Mouse (Mus musculus) intestine, embryonic 16.5 days (tissue): ENCODE measurements at regions not wholly inside any gene's neighbourhood (a gene's known extent, or its start where the extent isn't known, plus 50 kb on each side); places are given as distances from the start of the nearest gene placed in this dataset.
A peak's percentile ranks its signal among the peaks of the same experiment; 100 is the strongest.

Source experiments
- ATAC-seq: fragments of 200-750 bp; cut with Nextera tagmentation; 2 replicates; pipeline ENCODE4 v1.8.0; 2017; ENCODE audit warnings: moderate TSS enrichment, moderate library complexity
- H3K27ac ChIP-seq: fragments of 300-500 bp; sonication (generic); 2 replicates; pipeline ENCODE4 v1.5.1; 2014; ENCODE audit warnings: mild to moderate bottlenecking, low read length
- H3K27me3 ChIP-seq: fragments of 300-500 bp; sonication (generic); replicated peaks from 2 replicates; pipeline ENCODE4 v1.6.1; 2014; ENCODE audit warnings: low read length, control low read depth, mixed read lengths; ENCODE audit not compliant: control insufficient read depth, insufficient read depth
- H3K36me3 ChIP-seq: fragments of 300-500 bp; sonication (generic); 2 replicates; pipeline ENCODE4 v1.6.1; 2014; ENCODE audit warnings: low read length, control low read depth; ENCODE audit not compliant: control insufficient read depth, insufficient read depth
- H3K4me1 ChIP-seq: fragments of 300-500 bp; sonication (generic); 2 replicates; pipeline ENCODE4 v1.6.1; 2014; ENCODE audit warnings: low read length, control low read depth, mixed read lengths; ENCODE audit not compliant: control insufficient read depth, insufficient read depth
- H3K4me2 ChIP-seq: fragments of 300-500 bp; sonication (generic); 2 replicates; pipeline ENCODE4 v1.6.1; 2014; ENCODE audit warnings: low read depth, low read length, control low read depth
- H3K4me3 ChIP-seq: fragments of 300-500 bp; sonication (generic); 2 replicates; pipeline ENCODE4 v1.5.1; 2014; ENCODE audit warnings: mild to moderate bottlenecking, low read length
- H3K9ac ChIP-seq: fragments of 300-500 bp; sonication (generic); 2 replicates; pipeline ENCODE4 v1.6.1; 2014; ENCODE audit warnings: low read depth, low read length
- H3K9me3 ChIP-seq: fragments of 300-500 bp; sonication (generic); 2 replicates; pipeline ENCODE4 v1.6.1; 2016; ENCODE audit warnings: low read length, control low read depth; ENCODE audit not compliant: control insufficient read depth
- WGBS: fragments of 180-500 bp; shearing (Covaris S2); extraction: QIAGEN DNeasy Blood & Tissue Kit; methylation state at CpG from one replicate; pipeline ENCODE4 v1.1.7; 2014; 5-methylcytosine and 5-hydroxymethylcytosine counted together

- no peak for ATAC-seq
- no peaks in the 10 kb centered on the region for H3K4me1 ChIP-seq
- H3K27ac ChIP-seq, result no peak overlapping the region
- H3K27me3 ChIP-seq, result no peaks in the 10 kb centered on the region
- H3K36me3 ChIP-seq, result no peaks in the 10 kb centered on the region
- no peaks in the 10 kb centered on the region for H3K9me3 ChIP-seq
- no peak overlapping the region for H3K4me2 ChIP-seq
- 24% methylated on average over 9 of the region's 9 CpGs for WGBS
- H3K4me3 ChIP-seq, result no peak overlapping the region
- no peak overlapping the region for H3K9ac ChIP-seq
Observed at GRCm38 (mm10) chr4:110120761-110121160, 142.9 kb downstream of the Dmrta2 start.

- no peak overlapping the region for H3K27ac ChIP-seq
Observed at GRCm38 (mm10) chr4:110121447-110121846, 143.6 kb downstream of the Dmrta2 start.

DNA sequence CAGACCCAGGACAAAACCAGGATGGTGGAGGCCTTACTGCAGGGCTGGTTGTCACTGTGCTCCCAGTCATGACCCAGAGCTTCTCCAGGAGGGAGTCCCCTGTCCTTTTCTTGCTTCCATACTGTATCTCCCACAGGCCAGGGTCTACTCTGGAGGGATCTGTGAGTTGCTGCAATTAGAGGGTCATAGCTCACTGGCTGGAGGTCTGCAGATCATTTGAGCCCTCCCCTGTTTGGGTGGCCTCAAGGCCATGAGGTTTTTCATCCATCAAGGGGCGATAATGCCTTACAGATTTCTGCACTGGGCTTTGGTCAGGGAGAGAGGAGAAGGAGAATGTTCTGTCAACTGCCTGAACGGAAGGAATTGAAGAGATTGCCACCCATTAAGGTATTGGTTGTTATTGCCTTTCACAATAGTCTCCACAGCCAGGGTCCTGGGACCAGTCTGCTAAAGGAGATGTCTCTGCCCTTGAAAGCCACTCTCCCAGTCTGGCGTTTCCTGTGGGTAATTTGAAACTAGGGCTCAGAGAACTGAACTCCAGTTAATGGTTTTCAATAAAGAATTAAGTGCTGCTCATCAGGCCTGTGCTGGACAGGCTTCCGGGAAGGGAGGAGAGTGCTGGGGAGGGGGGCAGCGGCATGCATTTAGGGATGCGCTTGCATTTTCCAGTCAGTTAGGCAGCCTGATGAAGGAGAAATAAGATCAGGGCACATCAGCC, 147.4 kb downstream of the Dmrta2 start:
- Histone ChIP-seq H3K36me3 (no peaks in the 10 kb centered on the region), H3K4me2 (no peak overlapping the region), H3K27me3 (no peaks in the 10 kb centered on the region), H3K9ac (no peak overlapping the region), H3K4me3 (no peak overlapping the region), H3K27ac (no peak overlapping the region), H3K9me3 (no peaks in the 10 kb centered on the region), H3K4me1 (no peaks in the 10 kb centered on the region)
- ATAC-seq, result no peak
- WGBS, result 40% methylated on average over 6 of the region's 6 CpGs

More at GRCm38 (mm10) chr4:110121447-110121846, 143.6 kb downstream of the Dmrta2 start:
- Histone ChIP-seq H3K9me3 (no peaks in the 10 kb centered on the region), H3K27me3 (no peaks in the 10 kb centered on the region), H3K4me1 (no peaks in the 10 kb centered on the region), H3K4me3 (no peak overlapping the region), H3K36me3 (no peaks in the 10 kb centered on the region), H3K4me2 (no peak overlapping the region), H3K9ac (no peak overlapping the region)
- no peak for ATAC-seq
- 33% methylated on average over 5 of the region's 5 CpGs for WGBS

GRCm38 (mm10) chr4:110127941-110128520, 150.2 kb downstream of the Dmrta2 start:
- H3K36me3 ChIP-seq, result no peaks in the 10 kb centered on the region
- H3K9me3 ChIP-seq, result no peaks in the 10 kb centered on the region
- H3K27ac ChIP-seq, result no peak overlapping the region
- H3K27me3 ChIP-seq, result no peaks in the 10 kb centered on the region
- no peak overlapping the region for H3K4me3 ChIP-seq
- 60% methylated on average over 3 of the region's 3 CpGs for WGBS
- H3K9ac ChIP-seq, result no peak overlapping the region
- H3K4me2 ChIP-seq, result no peak overlapping the region
- no peaks in the 10 kb centered on the region for H3K4me1 ChIP-seq
- ATAC-seq, result no peak

DNA sequence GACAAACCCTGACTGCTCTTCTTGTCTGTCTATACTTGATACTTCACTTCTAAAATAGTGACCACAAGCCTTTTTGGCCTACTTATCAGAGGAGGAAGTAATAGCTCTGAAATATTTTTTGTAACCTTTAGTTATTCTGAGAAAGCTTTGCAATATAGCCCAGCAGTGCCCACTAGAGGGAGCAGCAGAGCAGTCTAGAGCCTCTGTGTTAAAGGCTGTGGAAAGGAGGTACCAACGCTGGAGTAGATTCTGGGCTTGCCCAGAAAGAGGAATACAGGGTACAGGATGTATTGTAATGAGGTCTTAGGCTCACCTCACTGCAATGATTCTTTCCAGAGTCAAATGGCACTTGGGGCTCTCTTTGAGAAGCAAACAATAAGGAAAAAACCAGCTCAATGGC, 151.1 kb downstream of the Dmrta2 start:
- no peaks in the 10 kb centered on the region for H3K9me3 ChIP-seq
- WGBS, result 11% methylated on average over 1 of the region's 1 CpGs
- H3K4me2 ChIP-seq, result no peak overlapping the region
- 0 out of 2 replicates have a peak, but pooled peaks cover under 1% of the 10 kb centered on the region for H3K4me1 ChIP-seq
- no peaks in the 10 kb centered on the region for H3K36me3 ChIP-seq
- H3K27me3 ChIP-seq, result no peaks in the 10 kb centered on the region
- ATAC-seq, result no peak
- no peak overlapping the region for H3K9ac ChIP-seq
- no peak overlapping the region for H3K4me3 ChIP-seq
- H3K27ac ChIP-seq, result no peak overlapping the region

DNA sequence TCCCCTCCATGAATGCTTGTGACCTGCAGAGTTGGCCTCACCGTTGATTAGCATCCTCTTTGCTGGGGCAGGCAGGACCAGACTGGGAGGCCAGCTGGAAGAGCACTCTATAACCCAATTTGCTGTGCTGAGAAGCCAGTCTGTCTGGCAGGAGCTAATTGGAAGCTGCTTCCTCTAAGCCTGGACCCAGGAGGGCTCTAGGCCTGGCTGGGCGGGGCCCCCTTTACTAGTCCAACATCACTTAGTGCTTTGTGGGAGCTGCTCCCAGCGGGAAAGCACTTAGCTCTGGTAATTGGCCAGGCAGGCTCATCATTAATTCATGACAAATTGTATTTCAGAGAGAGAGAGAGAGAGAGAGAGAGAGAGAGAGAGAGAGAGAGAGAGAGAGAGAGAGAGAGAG, 151.7 kb downstream of the Dmrta2 start:
- Histone ChIP-seq H3K4me3 (no peak overlapping the region), H3K27me3 (no peaks in the 10 kb centered on the region), H3K4me1 (0 out of 2 replicates have a peak, but pooled peaks cover 4% of the 10 kb centered on the region), H3K36me3 (no peaks in the 10 kb centered on the region), H3K9me3 (no peaks in the 10 kb centered on the region), H3K9ac (no peak overlapping the region), H3K27ac (no peak overlapping the region), H3K4me2 (no peak overlapping the region)
- WGBS, result 66% methylated on average over 3 of the region's 3 CpGs
- ATAC-seq, result 0 out of 2 replicates have a peak, but pooled peaks have one; percentile 13

DNA sequence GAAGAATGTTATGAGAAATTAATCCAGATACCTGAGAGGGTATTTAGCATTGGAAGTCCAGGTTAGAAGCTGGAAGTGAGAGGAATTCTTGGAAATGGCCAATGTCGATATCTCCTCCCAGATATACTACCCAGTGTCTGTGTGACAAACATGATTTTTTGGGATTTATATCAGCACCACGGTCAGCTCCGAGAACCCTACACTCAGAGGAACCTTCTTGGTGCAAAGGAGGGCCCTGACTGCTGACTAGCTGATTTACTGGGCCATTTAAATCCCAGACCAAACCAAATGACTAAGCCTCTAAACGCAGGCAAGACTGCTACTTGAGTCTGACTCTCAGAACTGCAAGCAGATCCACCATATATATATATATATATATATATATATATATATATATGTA, 154.2 kb downstream of the Dmrta2 start:
- Histone ChIP-seq H3K4me1 (0 out of 2 replicates have a peak, but pooled peaks cover 4% of the 10 kb centered on the region), H3K9ac (no peak overlapping the region), H3K4me2 (no peak overlapping the region), H3K4me3 (no peak overlapping the region), H3K27me3 (no peaks in the 10 kb centered on the region), H3K9me3 (no peaks in the 10 kb centered on the region), H3K36me3 (no peaks in the 10 kb centered on the region), H3K27ac (no peak overlapping the region)
- 42% methylated on average over 4 of the region's 4 CpGs for WGBS
- ATAC-seq, result no peak

DNA sequence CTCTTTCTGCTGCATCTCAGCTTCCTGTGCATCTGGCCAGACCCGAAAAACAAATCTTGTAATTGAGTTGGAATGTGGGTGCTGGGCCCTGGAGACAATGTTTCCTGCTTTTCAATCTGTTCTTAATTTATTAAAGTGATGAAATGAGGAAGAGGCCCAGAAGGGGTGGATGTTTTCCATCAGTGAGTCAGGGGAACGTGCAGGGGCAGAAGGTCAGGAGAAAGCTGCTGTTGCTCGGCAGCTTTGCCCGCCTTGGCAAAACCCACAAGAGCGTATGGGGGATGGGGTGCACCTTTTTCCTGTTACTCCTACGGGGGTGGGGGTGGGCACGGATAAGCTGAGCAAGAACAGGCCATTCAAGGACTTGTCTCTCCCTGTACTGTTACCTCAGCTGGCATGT, 156.2 kb downstream of the Dmrta2 start:
- Histone ChIP-seq H3K4me3 (no peak overlapping the region), H3K9me3 (no peaks in the 10 kb centered on the region), H3K4me2 (no peak overlapping the region), H3K4me1 (0 out of 2 replicates have a peak, but pooled peaks cover 4% of the 10 kb centered on the region), H3K27me3 (no peaks in the 10 kb centered on the region), H3K36me3 (no peaks in the 10 kb centered on the region), H3K9ac (no peak overlapping the region), H3K27ac (no peak overlapping the region)
- WGBS, result 23% methylated on average over 7 of the region's 7 CpGs
- 0 out of 2 replicates have a peak, but pooled peaks have one; percentile 21 for ATAC-seq

- no peaks in the 10 kb centered on the region for H3K4me1 ChIP-seq
- H3K9ac ChIP-seq, result no peak overlapping the region
- WGBS, result 91% methylated on average over 1 of the region's 1 CpGs
- no peaks in the 10 kb centered on the region for H3K9me3 ChIP-seq
- ATAC-seq, result no peak
- H3K36me3 ChIP-seq, result no peaks in the 10 kb centered on the region
- H3K27ac ChIP-seq, result no peak overlapping the region
- H3K4me2 ChIP-seq, result no peak overlapping the region
- H3K27me3 ChIP-seq, result no peaks in the 10 kb centered on the region
- no peak overlapping the region for H3K4me3 ChIP-seq
Observed at GRCm38 (mm10) chr4:110145229-110145628, 167.4 kb downstream of the Dmrta2 start.
